Mouse (Mus musculus): ENCODE measurements around the gene Tacstd2. TPM values are rescaled to one million over a fixed set of nuclear protein-coding genes. Genes with fewer than 3 reads are reported as not detected.
"Not testable (repeated sequence)": the region's sequence is repeated elsewhere in the genome, so short reads cannot be mapped to it uniquely, and the experiment has no call there.

Gene Tacstd2
- total RNA-seq (2022) = under 1 TPM in 1 of 4 experiments, not detected in 3; 0.19 TPM

- no peak for DNase-seq (ENCODE audit: low spot score)
Observed at GRCm38 (mm10) chr6:67535777-67536054, at the start of gene Tacstd2. Gene Tacstd2, minus strand, starts transcription at chr6:67535796.

DNA sequence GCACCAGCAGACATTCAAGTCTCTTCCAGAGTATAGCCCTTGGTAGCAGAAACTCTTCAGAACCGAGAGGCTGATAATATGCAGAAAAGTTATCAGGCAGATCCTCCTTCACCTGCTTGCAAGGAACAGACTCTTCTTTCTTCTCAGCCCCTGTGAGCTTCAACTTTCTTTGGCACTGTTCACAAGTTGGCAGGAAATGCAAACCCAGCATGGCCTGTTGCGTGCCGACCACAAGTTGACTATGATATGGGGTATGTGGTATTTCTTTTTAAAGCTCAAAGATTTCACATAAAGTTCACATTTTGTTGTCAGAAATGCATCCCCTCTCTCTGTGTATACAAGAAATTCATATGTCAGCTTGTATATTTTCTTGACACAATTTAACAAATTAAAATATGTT lies 30.7 kb upstream of the Tacstd2 start:
- no peak for DNase-seq (ENCODE audit: low spot score)

- no peak for DNase-seq (ENCODE audit: low spot score)
Observed at GRCm38 (mm10) chr6:67555376-67555775, 19.8 kb upstream of the Tacstd2 start.

DNA sequence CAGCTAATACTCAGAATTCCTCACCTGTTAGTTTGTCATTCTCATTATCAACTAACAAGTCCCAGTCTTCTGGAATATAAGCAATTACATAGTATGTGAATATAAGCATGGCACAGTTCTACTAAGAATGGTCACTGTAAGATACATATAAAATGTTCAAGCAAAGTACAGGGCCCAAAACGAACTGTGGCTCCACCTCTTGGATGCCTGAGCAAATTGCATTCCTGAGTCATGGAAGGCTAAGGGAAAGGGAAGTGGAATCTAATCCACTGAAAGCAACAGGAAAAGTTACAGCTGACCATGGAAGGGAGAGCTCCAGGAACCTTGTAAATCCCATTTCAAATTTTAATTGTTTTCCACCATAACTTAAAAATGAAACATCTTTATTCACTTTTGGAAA lies 14.0 kb upstream of the Tacstd2 start:
- DNase-seq (ENCODE audit: low spot score) = no peak

DNA sequence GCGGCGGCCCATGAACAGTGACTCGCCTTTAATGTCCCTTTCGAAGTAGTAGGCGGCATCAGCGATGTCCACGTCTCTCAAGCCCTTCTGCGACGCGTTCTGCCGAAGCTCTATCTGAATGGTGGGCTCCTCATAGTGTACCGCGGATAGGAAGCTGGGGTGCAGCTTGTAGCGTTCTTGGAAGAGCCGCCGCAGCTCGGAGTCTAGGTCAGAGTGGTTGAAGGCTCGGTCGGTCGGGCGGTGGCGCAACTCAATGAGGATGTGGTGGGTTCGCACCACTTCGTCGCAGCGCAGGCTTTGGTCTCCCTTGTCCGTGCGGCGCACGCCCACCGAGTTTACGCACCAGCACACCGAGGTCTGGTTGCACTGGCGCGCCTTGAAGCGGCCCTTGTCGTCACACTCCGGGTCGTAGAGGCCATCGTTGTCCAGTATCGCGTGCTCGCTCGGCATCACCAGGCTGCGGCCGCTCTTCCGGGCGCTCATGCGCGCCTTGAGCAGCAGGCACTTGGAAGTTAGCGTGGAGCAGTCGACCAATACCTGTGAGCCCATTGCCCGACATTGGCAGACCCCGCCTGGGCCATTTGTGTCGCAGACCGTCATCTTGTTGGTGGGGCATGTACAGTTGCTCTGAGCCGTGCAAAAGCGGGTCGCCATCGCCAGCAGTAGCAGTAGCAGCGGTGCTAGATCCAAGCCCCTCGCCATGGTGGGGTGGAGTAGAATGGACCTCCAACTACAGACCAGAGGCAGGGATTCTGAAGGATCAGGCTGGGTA lies 405 bp downstream of the Tacstd2 start:
- no peak for DNase-seq (ENCODE audit: low spot score)

GRCm38 (mm10) chr6:67534191-67535004 lies 1.2 kb downstream of the Tacstd2 start:
- DNase-seq (ENCODE audit: low spot score) = no peak

- no peak for DNase-seq (ENCODE audit: low spot score)
Observed at GRCm38 (mm10) chr6:67532665-67533440, 2.7 kb downstream of the Tacstd2 start.

DNA sequence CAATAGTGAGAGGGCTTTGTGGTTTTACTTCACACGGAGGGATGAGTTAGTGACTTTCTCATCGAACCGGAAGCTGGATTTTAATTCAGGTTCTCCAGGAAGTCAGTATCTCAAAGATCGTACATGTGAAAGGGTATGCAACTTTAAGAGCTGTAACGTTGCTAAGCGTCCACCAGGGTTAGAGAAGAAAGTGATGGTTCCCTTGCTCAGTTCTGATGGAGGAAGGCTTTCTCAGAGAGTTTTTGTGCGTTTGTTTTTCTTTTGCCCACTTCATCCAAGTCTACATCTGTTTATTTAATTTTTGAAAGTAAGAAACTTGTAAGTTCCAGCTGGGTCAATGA lies 3.8 kb downstream of the Tacstd2 start:
- DNase-seq (ENCODE audit: low spot score) = no peak

DNA sequence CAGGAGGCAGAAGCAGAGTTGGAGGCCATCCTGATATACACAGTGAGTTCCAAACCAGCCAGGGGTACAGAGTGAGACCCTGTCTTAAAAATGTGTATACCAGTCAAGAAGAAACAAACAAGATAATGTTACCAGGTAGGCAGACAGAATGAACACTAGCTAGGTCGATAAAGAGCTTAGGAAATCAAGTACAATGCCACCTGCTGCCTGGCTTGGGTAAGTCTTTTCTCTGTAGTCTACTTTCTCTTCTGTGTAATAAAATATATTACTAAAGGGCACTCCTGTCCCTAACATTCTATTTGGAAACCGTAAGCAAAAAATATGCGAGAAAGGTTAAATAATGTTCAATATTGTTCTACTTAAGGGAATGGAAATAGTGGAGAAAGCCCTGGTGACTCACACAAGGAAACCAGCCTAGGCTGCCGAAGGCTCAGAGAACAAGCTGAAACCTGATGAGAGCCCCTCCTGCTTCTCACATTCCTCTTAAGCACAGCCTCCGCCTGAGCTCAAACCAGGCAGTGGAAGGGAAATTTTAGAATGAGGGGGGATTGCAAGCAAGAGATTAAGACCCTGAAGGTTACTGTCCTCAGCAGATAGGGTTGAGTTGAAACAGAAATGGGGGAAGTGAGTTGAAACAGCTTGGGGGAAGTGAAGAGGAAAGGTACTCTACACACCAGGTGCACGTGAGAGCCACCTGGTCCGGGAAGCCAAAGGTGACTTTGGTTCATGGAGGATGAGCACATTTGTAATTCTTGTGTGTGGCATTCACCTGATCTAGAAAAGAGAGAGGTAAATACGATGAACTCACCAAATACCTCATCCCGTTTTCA lies 4.4 kb downstream of the Tacstd2 start:
- no peak for DNase-seq (ENCODE audit: low spot score)

- no peak for DNase-seq (ENCODE audit: low spot score)
Observed at GRCm38 (mm10) chr6:67526356-67526755, 9.2 kb downstream of the Tacstd2 start.

DNA sequence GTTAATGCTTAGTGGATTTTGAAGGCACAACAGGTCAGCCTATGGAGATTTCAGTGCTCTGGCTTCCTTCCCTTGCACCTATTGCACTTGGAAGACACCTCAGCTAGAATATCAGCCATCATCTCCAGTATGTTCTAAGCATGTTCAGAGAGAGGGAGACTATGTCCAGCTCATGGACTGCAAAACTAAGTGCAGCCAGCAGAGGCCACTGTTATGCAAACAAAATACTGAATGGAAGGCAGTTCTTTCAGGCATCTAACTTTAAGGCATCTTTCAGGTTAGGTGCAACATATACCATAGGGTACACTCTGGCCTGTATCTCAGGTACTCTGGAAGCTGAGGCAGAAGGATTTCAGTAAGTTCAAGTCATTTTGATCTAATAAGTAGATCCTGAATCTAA lies 24.8 kb downstream of the Tacstd2 start:
- no peak for DNase-seq (ENCODE audit: low spot score)

DNA sequence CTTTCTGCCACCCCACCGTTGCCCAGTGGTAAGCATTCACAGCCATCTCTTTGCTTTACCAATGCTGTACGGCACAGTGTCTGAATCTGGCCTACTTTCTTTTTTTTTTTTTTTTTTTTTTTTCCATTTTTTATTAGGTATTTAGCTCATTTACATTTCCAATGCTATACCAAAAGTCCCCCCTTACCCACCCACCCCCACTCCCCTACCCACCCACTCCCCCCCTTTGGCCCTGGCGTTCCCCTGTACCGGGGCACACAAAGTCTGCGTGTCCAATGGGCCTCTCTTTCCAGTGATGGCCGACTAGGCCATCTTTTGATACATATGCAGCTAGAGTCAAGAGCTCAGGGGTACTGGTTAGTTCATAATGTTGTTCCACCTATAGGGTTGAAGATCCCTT lies 33.7 kb downstream of the Tacstd2 start:
- DNase-seq (ENCODE audit: low spot score) = not testable (repeated sequence)

GRCm38 (mm10) chr6:67491755-67492154 lies 43.8 kb downstream of the Tacstd2 start, which contains the start of gene Il23r:
Gene Il23r, minus strand, starts transcription at chr6:67491855.
- no peak for DNase-seq (ENCODE audit: low spot score)

Other genes with a start within 250 kb of the Tacstd2 start
- gene Il12rb2, start 159.6 kb downstream of the Tacstd2 start, total RNA-seq (2022) = not detected
- not detected for gene Il23r, start 43.9 kb downstream of the Tacstd2 start, total RNA-seq (2022)